ENCODE assay signal across 19 mouse cellular contexts in the genomic region with DNA sequence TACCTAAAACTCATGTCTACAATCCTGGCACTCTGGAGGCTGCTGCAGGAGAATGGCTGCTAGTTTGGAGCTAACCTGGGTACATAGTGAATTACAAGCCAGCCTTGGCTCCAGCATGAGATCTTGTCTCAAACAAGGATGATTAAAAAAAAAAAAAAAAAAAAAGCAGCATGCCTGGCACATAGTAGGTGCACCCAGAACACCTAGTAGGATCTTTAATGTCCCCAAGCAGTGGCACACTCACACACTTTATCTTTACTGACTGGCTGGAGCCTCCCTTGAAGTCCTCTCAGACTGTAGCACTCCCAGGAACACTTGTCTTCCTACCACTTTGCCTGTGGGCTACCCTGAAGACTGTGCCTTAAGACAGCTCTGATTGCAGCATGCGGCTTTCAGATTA.
"Had no signal": no experiment of that assay in that cellular context is flagged by ENCODE, and none has a peak within 500 bp of the region (broad histone marks: within the 10 kb centered on the region; RNA-seq: fewer than 3 reads in every experiment).

No protein-coding gene starts in this region.

- H3K36me3 ChIP-seq: limb, embryonic 13.5 days; liver, embryonic 15.5 days; neural tube, embryonic 12.5 days; neural tube, embryonic 15.5 days; stomach, embryonic 15.5 days had no signal

- ATAC-seq: liver, embryonic 12.5 days had no signal

- H3K4me3 ChIP-seq: left cerebral cortex, adult 2 months; limb, embryonic 13.5 days; liver, embryonic 12.5 days; liver, embryonic 15.5 days; neural tube, embryonic 12.5 days; neural tube, embryonic 15.5 days; stomach, embryonic 15.5 days had no signal

- H3K9ac ChIP-seq: limb, embryonic 13.5 days; liver, embryonic 12.5 days; liver, embryonic 15.5 days; neural tube, embryonic 12.5 days; neural tube, embryonic 15.5 days; stomach, embryonic 15.5 days had no signal

- H3K4me2 ChIP-seq: limb, embryonic 13.5 days; liver, embryonic 12.5 days; liver, embryonic 15.5 days; midbrain, embryonic 11.5 days; neural tube, embryonic 12.5 days; neural tube, embryonic 15.5 days; stomach, embryonic 15.5 days had no signal

- H3K27ac ChIP-seq: limb, embryonic 13.5 days; liver, embryonic 12.5 days; liver, embryonic 15.5 days; neural tube, embryonic 12.5 days; stomach, embryonic 15.5 days had no signal

- DNase-seq: layer of hippocampus, postnatal 36 days; left cerebral cortex, postnatal 4 days; liver; lung, adult 2 months; lung, postnatal 4 days; midbrain, embryonic 14.5 days; right cerebral cortex, adult 18-20 months; right cerebral cortex, postnatal 14 days; right cerebral cortex, postnatal 4 days; spleen, adult 18-20 months; thymus, postnatal 25 days had no signal

- H3K9me3 ChIP-seq: limb, embryonic 13.5 days; liver, embryonic 12.5 days; liver, embryonic 15.5 days; neural tube, embryonic 12.5 days; neural tube, embryonic 15.5 days; stomach, embryonic 15.5 days had no signal

- H3K27me3 ChIP-seq: limb, embryonic 13.5 days; liver, embryonic 12.5 days; liver, embryonic 15.5 days; neural tube, embryonic 12.5 days; neural tube, embryonic 15.5 days; stomach, embryonic 15.5 days had no signal
